Mouse (Mus musculus): Measurements from ENCODE around the gene Spag6. TPM values are rescaled to one million over a fixed set of nuclear protein-coding genes. Genes with fewer than 3 reads are reported as not detected.

Spag6 gene
- total RNA-seq, 2 experiments from 2014 or later: 3.0 to 5.3 TPM

GRCm38 (mm10) chr2:18688286-18688685, 5.5 kb upstream of the Spag6 start:
- no peak for DNase-seq

- DNase-seq: peak in 1 of 2 experiments; percentile 30
Observed at GRCm38 (mm10) chr2:18688708-18689063, 5.1 kb upstream of the Spag6 start.

GRCm38 (mm10) chr2:18689064-18689921, 4.5 kb upstream of the Spag6 start:
- DNase-seq: peak; percentile 46 to 56

- peak; percentile 57 to 60 for DNase-seq
Observed at GRCm38 (mm10) chr2:18690055-18690691, 3.7 kb upstream of the Spag6 start.

- DNase-seq: no peak
Observed at GRCm38 (mm10) chr2:18690756-18691155, 3.1 kb upstream of the Spag6 start.

- no peak for DNase-seq
Observed at GRCm38 (mm10) chr2:18692031-18692430, 1.8 kb upstream of the Spag6 start.

GRCm38 (mm10) chr2:18692548-18692947, 1.3 kb upstream of the Spag6 start:
- DNase-seq: no peak

- no peak for DNase-seq
Observed at GRCm38 (mm10) chr2:18693491-18693870, 351 bp upstream of the Spag6 start.

GRCm38 (mm10) chr2:18694611-18694950, 749 bp downstream of the Spag6 start:
- no peak for DNase-seq

GRCm38 (mm10) chr2:18695163-18695562, 1.3 kb downstream of the Spag6 start:
- DNase-seq: no peak

GRCm38 (mm10) chr2:18695629-18696150, 1.9 kb downstream of the Spag6 start:
- no peak for DNase-seq

GRCm38 (mm10) chr2:18697591-18698244, 3.9 kb downstream of the Spag6 start:
- no peak for DNase-seq

- DNase-seq: no peak
Observed at GRCm38 (mm10) chr2:18698663-18699385, 5.0 kb downstream of the Spag6 start.

GRCm38 (mm10) chr2:18699401-18699990, 5.7 kb downstream of the Spag6 start:
- DNase-seq: no peak

GRCm38 (mm10) chr2:18710356-18710755, 16.5 kb downstream of the Spag6 start:
- no peak for DNase-seq

- DNase-seq: no peak
Observed at GRCm38 (mm10) chr2:18713071-18713470, 19.2 kb downstream of the Spag6 start.

- no peak for DNase-seq
Observed at GRCm38 (mm10) chr2:18714337-18714736, 20.5 kb downstream of the Spag6 start.

- DNase-seq: no peak
Observed at GRCm38 (mm10) chr2:18718521-18718920, 24.7 kb downstream of the Spag6 start.

GRCm38 (mm10) chr2:18722208-18722830, 28.5 kb downstream of the Spag6 start:
- no peak for DNase-seq

GRCm38 (mm10) chr2:18724462-18724861, 30.6 kb downstream of the Spag6 start:
- no peak for DNase-seq

GRCm38 (mm10) chr2:18725880-18726279, 32.0 kb downstream of the Spag6 start:
- DNase-seq: no peak

- DNase-seq: no peak
Observed at GRCm38 (mm10) chr2:18731718-18732117, 37.9 kb downstream of the Spag6 start.
